Mouse (Mus musculus) induced T-regulatory cell, adult 2 months (primary cell): ENCODE data around the gene Slc12a3.

Experiments
- DNase-seq: peaks from one replicate; pipeline ENCODE4 v3.0.0-alpha.2; 2012; ENCODE audit warnings: low read depth

The Slc12a3 gene

DNA sequence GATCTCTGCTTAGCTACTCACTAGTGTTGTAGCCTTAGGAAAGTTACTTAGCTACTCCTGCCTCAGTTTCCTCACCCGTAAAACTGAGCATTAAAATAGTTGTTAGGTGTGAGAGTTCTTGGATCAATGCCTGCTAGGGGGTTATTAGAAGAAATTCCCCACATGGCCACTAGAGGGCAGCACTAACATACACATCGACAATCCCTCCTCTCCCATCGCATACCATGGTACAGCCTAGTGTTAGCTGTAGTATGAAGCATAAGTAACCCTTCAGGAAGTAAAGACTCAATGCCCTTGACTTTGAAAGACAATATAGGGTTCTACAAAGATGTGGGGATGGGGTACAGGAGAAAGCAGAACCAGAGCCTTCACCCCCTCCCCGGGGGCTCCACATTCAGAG, 1.7 kb downstream of the Slc12a3 start:
- DNase-seq: peak; percentile 91

DNA sequence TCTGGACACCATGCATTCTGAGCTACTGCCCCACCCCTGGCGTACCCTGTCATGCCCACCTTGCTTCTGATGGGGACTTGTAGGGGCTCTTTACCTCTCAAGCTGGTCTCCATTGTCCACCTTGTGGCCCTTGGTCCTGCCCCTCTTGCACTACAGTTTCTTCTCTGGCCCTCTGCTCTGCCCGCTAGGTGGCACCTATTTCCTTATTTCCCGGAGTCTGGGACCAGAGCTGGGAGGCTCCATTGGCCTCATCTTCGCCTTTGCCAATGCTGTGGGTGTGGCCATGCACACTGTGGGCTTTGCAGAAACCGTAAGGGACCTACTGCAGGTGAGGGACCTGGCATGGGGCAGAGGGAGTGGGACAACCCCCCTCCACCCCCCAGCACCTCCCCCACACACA, 4.3 kb downstream of the Slc12a3 start:
- no peak for DNase-seq

DNA sequence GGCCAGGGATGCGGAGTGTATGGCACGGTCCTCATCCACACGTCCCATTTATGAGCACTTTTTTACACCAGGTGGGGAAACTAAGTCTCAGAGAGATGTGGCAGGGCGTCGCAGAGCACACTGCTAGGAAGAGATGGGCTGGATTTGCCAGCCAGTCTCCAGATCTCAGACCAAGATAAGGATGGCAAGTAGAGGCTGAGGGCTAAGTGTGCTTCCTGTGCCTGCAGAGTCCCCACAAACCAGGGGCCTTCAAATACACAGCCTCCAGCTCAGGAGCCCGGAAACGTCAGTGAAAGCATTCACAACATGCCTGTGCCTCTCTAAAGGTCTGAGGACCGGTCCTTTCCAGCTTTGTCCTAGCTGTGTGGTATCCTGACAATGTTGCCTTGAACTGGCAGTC, 8.6 kb downstream of the Slc12a3 start:
- no peak for DNase-seq

DNA sequence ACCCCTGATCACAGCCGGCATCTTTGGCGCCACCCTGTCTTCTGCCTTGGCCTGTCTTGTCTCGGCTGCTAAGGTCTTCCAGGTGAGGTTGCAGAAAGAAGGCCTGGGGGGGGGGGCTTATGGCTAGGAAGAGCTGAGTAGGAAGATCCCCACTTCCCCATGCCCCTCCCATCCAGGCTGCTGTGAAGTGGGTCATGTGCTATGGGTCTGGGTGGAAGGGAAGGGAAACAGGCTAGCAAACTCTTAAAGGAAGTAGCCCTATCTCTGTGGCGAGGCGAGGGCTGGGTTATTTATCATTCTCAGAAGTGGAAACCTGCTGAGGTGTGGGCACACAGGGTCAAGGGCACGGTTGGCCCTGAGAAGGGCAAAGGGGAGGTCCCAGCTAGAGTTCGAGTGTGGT, 11.8 kb downstream of the Slc12a3 start:
- DNase-seq: no peak

DNA sequence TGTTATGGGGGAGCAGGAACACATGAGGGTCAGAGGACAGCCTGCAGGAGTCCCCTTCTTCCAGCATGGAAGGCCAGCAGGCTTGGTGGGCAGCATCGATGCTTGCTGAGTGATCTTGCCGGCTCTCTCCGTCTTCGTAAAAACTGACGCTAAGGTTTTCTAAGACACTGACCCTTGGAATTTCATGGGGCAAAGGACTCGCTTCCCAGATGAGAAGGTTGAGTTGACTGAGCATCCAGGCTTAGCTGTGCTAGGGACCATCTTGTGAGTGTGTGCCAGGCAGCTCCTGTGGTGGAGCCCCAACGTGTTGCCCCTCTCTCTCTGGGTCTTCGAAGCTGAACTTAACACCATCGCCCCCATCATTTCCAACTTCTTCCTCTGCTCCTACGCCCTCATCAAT, 13.7 kb downstream of the Slc12a3 start:
- no peak for DNase-seq

DNA sequence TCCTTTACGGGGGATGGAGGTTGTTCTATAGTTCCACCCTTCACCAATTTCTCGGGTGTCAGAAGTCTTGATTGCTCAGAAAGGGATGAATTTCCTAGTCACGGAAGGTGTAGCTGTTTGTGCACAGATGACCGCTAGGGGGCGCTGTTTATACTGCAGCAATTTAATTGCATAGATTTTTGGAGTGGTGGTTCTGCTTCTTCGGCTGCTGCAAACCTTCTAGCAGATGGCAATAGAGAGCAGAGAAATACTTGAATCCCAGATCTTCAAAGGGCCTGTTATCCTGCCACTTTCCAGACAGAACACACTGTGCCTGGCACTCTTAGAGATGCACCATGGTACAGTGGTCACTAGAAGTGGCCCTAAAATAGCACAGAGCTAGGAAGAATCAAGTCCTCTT, 14.3 kb downstream of the Slc12a3 start:
- peak; percentile 91 for DNase-seq

DNA sequence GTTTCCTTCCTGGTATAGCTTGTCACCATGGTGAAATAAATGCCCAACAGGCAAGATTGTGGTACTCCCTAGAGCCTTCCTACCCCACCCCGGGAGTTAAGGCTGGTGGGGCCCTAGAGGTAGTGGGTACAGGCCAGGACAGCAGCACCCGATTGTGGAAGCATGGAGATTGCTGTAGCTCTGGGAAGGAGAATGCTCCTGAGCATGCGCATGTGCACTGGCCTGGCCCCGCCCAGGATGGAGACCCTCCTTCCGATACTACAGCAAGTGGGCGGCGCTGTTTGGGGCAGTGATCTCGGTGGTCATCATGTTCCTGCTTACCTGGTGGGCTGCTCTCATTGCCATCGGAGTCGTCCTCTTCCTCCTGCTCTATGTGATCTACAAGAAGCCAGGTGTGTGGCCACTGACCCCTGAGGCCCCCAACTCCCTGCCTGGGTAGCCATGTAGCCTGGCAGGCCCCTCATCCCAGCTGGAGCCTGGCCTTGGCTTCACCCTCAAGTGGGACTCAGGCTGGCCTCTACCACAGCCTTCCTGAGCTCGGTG, 14.8 kb downstream of the Slc12a3 start:
- no peak for DNase-seq

DNA sequence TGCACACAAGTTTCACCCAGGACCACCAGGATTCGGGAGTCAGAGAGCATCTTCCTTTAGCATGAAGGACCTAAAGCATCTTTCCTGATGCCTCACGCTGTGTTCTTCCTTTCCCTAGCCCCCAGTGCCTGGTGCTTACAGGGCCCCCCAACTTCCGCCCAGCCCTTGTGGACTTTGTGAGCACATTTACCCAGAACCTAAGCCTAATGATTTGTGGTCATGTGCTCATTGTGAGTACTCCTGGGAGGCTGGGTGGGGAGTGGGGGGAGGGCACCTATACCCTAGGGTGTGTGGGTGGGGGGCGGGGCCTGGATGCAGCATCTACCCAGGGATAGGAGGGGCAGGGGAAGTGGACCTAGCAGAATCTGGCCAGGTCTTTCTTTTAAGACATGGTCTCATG, 16.7 kb downstream of the Slc12a3 start:
- DNase-seq: no peak

DNA sequence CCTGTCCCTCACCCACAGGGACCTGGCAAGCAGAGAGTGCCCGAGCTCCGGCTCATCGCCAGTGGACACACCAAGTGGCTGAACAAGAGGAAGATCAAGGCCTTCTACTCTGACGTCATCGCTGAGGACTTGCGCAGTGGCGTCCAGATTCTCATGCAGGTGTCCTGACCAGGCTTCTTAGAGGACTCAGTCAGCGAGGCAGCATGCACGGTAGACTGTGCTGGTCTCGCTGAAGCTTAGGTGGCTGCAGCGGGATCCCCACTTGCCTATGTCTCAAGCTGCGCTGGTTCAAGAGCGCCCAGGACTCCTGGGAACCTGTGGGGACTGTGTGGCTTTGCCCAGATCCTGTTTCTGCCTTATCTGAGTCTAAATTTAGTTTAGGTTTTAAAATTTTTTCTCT, 17.3 kb downstream of the Slc12a3 start:
- DNase-seq: no peak

DNA sequence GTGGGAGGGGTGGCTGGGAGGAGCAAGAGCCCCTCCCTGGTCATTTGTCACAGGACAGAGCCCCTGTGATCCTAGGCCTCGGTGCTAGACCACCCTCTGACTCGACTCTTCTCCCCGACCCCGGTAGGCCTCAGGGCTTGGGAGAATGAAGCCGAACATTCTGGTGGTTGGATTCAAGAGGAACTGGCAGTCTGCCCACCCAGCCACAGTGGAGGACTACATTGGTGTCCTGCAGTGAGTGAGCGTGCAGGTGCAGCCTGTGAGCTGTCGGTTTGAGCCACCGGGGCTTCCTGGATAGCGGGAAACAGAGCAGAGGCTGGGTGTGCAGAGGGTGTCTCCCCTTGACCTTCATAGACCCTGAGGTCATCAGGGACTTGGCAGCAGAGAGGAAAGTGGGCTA, 19.4 kb downstream of the Slc12a3 start:
- DNase-seq: no peak

DNA sequence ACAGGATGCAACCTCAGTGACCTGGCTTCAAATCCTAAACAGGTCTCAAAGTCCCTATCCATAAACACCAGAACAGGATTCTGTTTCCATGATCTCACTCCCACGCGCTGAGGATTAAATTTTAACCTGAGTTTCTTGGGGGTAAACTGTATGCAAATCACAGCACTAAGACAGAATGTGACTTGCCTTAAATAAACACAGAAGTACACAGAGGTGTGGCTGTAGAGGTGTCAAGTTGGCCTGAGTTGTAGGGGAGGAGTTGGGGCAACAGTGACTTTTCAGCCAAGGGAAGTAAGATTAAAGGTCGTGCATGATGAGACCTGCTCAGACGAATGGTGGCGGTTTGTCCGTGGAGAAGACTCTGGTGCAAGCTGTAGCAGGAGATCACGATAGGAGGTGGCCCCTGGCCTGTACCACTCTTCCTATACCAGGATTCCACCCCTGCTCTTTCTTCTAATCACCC, 25.1 kb downstream of the Slc12a3 start:
- no peak for DNase-seq

DNA sequence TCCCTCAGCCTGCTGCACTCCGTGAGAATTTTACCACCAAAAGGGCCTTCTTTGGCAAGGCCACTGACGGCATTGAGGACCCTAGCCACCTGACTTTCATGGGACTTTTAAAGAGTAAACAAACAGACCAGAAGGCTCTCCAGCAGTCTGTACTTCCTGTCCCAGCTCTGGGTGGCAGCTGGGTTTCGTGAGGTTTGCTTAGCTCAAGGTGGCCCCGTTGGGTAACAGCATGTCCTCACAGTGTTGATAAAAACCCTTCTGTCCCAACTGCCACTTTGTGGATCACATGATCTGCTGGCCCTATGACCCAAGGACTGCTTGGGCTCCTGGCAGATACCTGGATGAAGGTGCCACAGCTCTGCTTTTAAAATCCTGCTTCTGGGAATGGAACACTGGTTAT, 25.6 kb downstream of the Slc12a3 start:
- DNase-seq: peak; percentile 71

DNA sequence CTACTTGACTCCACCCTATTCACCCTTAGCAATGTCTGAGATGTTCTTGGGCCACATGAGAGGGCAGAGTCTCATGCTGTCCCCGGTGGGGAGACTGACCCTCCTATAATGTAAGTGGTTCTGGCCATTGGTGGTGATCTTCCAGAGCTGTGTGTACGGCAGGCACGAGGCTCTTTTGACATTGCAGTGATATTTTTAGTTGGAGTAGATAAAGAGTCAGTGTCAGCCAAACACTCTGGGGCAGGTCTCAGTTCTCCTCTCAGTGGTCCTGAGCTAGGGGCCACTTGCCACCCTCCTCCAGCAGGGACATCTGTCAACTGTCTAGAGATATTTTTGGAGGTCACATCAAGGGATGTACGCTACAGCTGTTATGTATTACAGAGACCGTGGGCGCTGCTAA, 28.2 kb downstream of the Slc12a3 start:
- DNase-seq: no peak

DNA sequence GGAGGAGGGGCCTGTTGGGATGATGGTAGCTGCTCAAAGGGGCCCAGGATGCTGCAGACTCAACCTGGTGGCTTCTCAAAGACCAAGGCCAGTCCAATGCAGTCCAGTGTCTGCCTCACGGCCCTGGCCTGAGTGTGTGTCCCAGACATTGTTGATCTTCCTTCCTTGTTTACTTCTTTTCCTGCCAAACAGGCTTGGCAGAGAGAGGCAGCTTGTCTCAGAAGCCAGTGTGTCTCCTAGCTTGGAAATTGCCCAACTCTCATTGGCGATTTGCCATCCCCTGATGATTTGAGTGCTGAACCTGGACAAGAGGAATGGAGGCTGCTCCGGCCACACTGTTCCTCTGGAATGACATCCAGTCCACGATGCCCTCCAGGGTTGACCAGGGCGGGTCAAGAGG, 29.5 kb downstream of the Slc12a3 start:
- DNase-seq: no peak

DNA sequence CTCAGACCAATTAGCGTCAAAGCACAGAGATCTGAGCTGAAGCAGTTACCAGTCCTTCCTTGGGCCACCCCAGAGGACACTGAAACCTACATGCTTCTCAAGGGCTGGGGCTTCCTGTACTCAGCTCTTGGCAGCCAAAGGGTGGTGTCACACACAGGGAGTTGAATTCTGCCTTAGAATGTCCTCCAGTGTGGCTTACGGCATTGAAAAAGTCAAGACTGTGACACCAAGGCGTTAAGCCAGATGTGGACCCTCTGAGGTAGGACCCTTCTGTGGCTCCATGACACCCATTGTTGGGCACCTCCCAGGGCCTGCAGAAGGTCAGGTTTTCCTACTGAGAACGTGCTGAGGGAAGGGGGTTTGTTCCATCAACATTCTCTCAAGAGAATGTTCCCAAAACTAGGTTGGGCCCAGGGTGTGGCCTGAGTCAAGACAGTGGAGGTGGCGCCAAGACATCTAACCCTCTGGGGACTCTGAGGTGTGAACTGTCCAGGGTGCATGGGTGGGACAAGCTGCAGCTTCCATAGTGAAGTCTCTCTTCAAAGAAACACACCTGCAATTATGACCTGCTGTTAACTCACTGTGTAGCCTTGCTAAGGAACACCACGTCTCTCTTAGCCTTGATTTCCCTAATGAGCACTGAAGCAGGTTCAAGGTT, 32.9 kb downstream of the Slc12a3 start:
- DNase-seq: no peak

DNA sequence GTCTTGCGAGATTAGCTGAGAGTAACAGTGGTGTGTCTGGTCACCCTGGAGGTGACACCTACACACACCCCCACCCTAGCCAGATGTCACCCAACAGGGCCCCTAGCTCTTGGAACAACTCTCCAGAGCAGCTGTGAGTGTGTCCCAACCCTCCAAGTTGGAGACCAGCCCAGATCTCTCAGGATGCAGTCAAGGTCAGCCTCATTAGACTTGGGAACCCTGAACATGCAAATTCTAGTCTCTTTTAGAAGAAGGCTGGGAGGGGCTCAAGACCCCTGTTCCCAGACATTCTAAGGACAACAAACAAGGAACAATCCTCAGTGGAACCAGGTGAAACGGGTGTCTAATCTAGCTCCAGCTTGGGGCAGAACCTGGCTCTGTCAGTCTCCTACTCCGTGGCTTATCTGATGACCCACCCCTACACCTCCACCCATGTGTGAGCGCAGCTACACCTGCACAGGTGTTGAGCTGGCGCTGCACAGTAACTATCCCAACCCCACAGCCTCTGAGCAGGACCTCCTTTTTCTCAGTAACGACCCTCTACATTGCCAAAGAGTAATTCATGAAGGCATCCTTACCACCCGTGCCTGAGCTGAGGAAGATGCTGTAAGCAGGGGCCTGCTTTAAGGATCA, 33.7 kb downstream of the Slc12a3 start:
- no peak for DNase-seq

DNA sequence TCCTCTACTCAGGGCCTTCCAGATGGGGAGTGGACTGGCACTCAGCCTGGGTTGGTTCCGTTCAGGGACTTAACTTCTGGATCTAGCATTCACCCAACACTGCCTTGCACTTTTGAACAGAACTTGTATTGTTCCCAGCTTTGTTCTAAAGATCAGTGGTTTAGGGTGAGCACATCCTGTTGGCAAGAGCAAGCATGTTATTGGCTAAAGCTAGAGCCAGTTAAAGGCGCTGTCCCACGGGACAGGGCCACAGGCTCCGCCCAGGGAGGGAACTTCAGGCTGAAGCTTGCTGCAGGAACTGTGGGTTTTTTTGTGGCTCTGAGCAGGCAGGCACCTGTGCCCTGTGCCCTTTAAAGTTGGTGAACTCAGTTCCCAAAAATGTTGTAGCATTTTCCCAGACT, 34.3 kb downstream of the Slc12a3 start:
- DNase-seq: peak; percentile 93

DNA sequence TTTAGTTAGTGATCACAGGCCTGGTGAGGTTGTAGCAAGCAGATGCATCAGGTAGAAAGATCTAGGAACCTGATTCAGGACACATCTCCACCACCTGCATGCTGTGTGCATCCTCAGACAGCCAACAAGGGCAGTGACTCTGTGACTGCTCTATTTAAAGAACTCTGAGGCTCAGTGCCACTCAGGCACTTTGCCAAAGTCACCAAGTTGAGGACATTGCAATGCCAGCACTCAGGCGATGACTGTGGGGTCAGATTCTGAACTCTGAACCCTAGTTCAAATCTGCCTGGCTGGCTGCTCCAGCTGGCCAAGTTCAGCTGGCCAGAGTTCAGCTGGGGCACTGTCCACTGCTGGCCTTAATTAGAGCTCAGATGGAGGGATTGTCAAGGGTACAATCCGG, 34.9 kb downstream of the Slc12a3 start:
- no peak for DNase-seq

DNA sequence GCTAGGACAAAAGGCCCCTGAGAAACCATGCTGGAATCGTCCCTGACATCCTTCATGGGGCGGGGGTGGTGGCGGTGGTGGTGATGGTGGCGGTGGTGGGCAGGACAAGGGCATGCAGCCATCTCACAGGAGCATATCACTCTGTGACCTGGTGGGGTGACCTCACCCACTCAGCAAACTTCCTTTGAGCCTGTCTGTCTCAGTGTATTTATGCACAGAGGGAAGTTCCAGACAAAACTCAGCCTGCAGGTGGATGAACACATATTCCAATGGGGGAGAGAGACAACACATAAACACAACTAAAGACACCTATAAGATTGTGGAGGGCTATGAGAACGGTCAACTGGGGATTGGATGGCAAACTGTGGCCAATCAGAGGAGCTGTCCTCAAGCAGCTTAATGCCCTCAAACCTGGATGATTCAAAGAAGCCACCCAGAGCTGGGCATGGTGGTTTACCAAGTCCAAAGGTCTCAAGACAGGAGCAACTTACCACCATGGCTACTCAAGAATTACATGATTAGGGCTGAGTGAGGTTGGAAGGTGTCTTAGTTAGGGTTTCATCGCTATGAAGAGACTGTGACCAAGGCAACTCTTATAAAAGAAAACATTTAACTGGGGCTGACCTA, 35.8 kb downstream of the Slc12a3 start:
- peak; percentile 77 for DNase-seq

DNA sequence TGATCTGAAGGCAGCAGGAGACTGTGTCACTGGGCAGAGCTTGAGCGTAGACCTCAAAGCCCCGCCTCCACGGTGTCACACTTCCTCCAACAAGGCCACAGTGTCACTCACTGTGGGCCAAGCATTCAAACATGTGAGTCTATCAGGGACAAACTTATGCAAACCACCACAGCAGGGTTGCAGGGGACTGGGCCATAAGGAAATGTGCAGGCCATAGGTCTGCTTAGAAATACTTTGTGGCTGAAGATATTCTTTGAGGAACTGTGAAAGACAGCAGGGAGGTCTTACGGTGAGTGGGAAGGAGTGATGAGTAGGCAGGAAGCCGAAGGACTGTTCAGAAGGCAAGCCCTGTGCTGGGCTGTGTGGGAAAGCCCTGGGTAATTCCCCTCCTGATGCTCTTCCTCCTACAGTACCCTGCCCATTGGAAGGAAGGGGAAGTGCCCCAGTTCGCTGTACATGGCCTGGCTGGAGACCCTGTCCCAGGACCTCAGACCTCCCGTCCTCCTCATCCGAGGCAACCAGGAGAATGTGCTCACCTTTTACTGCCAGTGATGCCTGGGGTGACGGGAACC, 36.5 kb downstream of the Slc12a3 start:
- DNase-seq: peak; percentile 97

DNA sequence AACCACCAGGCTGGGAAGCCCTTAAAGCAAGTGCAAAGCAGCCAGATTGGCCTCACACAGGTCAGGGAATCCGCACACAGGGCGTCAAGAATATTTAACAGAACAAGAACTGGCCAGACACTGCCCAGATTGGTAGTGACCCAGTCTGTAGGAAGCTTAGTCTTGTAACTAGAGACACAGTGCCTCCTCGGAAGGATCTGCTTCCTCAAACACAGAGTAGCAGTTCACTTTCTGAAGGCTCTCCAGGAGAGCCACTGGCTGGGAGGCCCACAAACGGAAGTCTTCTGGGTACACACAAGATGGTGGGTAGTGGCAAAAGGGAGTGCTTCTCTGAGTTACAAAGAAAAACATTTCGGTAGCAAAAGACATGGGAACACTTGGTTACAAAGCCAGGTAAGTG, 41.8 kb downstream of the Slc12a3 start:
- DNase-seq: no peak

DNA sequence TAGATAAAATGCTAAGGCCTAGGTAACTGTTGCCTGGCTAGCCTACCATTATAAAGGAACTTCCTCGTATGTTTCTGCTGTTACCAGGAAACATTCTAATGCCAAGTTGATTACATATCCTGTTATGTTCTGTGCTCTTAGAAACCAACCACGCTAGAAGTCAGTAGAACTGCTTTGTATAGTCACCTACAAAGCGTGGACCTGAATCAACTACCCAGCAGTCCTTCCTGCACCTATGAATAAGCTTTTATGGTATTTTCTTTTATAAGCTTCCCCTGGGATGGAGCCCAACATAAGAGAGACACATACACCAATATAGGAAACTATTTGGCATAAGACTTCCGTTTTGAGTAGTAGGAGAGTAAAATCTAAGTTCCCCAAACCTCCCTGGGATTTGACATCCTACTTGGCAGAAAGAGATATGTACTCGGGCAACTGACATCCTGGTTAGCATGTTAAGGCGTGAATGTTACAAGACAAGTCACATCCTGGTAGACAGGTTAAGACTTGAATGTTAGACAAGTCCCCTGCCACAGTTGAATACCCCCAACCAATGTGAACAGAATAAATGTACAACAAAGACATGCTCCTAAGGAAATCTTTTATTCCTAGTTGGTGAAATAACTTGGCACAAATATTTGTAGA, 44.1 kb downstream of the Slc12a3 start:
- DNase-seq: peak; percentile 66
